Mouse (Mus musculus): Measurements from ENCODE around the gene Mark3.
A peak's percentile ranks its signal among the peaks of the same experiment; 100 is the strongest.

Mark3 gene

DNA sequence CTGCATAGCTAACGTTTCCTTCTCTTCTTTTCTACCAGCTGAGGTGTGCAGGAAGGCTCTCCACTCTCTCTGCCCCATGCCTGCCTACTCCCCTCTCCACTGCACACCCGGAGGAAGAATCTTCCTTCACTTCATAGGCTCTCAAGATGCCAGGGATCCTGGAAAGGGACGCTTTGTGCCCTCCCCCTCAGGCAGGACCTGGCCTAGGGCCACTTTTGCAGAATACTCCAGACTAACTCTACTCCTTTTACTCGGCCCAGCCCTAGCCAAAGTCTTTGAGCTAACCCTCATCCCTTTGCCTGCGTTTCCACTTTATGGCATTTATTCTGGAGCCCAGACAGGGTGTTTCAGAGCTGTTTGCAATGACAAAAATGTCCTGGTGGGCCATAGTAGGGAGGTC, 103.1 kb downstream of the Mark3 start:
- peak; percentile 65 to 67 for DNase-seq

DNA sequence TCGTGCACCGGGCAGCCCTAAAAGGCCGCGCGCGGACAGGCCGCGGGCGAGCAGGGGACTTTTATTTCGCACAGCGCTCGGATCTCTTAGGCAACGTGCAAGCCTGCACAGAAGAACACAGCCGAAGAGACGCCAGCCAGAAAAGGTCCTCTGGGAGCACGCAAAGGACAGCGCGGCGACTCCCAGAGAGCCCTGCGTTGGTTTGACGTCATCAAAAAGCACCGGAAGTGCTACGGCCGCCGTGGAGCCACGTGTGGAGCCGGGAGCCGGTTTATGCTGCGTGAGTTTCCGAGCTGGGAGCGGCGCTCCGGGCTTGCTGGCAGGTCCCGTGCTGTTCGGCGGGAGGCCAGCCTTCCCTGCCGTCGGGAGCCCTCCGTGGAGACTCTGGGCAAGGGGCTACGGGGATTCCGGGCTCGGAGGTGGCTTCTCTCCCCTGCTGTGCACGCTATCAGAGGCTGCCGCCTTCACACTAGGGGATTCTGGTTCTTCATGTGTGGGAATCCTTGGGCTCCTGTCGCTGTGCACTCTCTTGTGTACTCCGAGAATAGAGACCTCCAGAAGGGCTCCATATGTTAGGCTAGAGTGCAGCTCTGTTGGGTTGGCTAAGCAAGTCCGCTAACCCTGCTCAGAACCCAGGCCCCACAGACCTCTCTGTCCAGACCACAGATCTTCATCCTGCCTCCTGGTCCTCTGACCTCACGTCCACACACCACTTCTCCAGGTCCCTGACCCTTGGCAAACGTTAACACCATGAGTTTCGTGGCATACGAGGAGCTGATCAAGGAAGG, 103.8 kb downstream of the Mark3 start, which contains the start of gene Trmt61a:
Gene Trmt61a, plus strand, starts transcription at position 224 of the 788 bp plus-strand sequence.
- DNase-seq, result peak; percentile 97 to 98

DNA sequence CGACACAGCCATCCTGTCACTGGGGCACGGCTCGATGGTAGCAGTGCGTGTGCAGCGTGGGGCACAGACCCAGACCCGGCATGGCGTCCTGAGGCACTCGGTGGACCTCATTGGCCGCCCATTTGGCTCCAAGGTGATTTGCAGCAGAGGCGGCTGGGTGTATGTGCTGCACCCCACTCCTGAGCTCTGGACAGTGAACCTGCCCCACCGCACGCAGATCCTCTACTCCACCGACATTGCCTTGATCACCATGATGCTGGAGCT, 104.3 kb downstream of the Mark3 start:
- DNase-seq, result no peak

DNA sequence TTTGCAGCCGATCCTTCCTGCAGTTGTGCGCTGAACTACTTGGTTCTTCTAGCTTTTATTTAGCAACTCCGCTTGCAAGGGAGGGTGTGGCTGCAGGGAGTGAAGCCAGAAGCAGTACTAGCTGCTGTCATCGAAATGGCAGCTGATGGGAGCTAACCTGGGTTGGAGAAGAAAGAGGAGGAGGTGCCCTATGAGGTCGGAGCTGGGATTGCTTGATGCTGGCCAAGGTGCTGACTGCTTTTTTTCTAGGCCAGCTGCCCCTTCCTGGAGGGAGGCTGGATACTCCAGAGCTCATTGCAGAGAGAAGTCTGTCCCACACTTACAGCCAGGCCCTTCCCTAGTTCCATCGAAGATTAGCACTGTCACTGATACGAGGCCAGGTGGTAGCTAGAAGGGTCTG, 104.7 kb downstream of the Mark3 start:
- DNase-seq, result no peak

DNA sequence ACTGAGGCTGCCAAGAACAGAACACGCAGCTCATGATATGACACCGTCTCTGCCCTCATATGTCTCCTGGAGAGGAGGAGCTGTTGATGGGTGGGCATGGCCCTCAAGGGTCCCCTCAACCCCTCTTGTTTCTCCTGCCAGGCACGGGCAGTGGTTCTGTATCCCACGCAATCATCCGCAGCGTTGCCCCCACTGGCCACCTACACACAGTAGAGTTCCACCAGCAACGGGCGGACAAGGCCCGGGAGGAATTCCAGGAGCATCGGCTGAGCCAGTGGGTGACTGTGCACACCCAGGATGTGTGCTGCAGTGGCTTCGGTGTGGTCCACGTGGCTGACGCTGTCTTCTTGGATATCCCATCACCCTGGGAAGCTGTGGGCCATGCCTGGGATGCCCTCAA, 106.3 kb downstream of the Mark3 start:
- DNase-seq, result no peak

DNA sequence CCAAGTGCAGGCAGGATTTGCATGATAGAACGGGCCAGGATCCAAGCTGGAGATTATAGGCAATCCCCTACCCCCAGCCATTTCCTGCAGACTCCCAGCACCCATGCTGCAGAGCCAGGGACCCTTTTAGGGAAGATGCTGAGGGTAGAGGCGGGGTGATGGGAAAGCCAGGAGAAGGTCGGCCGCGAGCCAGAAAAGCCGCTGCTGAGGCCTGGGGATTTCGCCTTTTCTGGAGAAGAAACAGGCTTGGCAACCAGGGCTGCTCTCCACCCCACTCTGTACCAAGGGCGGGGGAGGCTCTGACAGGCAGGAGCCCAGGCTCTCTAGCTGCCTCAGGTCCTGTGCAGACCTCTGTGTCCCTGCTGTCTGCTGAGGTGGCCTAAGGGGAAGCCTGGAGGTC, 107.0 kb downstream of the Mark3 start:
- DNase-seq, result peak; percentile 73 to 77

DNA sequence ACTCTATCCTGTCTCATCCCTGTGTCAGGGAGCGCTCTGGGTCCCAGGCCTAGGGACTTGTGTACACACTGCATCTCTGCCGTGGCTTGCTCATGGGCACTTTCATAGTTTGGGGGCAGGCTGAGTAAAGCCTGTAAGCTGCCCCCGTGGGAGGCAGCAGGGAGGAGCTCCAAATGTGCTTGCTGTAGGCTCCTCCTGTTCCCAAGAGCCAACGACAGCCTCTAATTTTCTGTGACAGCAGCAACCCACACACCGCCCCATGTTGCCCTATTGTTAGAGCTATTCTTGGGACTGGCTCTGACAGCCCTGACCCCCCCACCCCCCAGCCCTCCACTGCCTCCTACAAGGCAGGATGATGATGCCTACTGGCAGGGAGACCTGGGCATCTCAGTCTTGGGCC, 107.7 kb downstream of the Mark3 start:
- DNase-seq, result no peak

DNA sequence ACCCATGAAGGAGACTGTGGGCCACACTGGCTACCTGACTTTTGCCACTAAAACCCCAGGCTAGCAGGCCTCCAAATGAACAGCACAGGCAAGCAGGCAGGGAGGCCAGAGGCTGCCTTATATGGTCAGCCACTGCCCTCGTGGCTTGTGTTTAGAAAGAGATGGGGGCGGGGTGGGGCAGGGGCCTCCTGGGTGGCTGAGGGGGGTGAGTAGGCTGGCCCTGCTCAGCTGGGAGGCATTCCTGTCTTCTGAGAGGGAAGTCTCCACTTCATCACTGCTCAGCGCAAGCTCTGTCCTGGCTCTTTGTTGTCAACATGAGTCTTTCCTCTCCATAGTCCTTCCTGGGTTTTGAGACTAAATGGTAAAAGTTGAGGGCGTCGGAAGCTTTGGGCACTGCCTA, 108.5 kb downstream of the Mark3 start:
- DNase-seq, result no peak

DNA sequence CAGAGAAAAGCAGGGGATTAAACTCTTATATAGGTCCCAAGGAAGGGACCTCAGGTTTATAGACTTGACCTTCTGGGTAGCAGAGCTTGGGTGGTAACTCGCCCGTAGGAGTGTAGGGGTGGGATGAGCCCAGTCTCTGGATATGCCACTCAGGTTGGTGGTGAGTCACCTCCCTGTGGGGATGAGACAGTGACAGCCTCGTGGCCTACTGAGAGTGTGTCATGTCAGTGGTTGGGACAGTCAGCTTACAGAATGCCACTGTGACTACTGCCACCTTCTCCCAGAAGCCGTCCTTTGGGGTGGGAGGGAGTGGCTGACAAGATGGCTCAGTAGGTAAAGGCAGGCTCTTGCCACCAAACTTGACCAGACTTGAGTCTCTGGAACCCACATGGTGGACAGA, 112.1 kb downstream of the Mark3 start:
- peak in 1 of 2 experiments; percentile 33 for DNase-seq

DNA sequence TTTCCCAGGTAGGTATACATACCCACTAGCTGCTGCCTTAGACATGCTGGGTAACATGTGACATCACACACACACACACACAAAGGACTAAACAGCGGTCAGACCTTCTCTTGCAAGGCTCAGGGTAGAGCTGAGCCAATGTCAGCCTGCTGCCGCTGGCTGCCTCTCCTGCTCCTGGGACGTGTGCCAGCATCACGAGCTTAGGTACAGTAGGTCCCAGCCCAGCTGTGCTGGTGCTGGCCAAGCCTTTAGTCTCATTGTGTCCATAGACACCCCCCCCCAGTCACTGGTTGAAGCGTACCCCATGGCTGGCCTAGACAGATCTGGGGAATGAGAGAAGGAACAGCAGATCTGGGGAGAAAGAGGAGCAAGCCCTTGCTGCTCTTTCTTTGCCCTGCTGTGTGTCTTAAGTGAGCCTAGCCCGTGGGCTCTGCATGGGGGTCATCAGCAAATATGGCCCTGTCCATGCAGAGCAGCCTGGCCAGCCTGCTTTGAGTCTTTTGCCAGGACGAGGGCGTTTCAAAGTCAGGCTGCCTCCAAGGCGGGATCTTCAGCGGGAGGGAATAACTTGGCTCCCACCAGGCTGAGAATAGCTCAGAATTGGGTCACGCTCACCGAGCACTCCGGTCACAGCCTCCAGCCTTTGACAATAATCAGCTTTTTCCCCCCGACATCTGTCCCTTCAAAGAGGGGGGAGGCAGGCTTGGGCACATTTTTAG, 113.2 kb downstream of the Mark3 start:
- peak; percentile 90 to 91 for DNase-seq

DNA sequence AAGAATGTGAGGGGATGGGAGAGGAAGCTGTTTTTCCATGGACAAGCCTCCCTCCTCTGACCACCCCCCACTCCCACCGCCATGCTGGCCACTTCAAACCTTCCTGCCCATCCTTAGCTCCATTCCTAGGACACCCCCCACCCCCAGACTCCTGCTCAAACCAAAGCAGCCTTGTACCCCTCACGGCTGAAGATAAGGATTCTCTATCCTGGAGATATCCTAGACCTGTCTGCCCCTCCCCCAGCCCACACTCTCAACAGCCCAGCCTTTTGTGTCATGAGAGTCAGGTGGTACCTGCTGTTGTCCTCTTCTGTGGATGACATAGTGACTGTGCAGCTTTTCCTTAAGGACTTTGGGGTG, 113.7 kb downstream of the Mark3 start:
- peak; percentile 74 to 79 for DNase-seq

DNA sequence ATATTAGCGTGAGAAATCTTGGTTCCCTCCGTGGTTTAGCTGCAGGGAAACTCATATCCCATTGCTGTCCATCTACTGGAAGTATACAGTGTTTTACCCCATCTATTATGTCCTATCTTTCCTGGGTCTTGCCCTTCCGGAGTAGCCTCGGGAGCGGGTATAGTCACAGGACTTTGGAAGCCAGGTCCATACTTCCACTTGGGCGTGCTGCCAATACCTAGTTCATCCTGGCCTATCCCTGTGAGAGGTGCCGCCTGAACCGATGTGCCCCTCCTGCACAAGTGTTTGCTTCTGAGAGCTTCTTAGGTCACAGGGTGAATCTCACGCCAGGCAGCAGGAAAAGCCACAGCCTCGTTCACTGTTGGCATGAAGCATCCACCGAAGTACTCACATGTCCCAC, 115.1 kb downstream of the Mark3 start:
- peak; percentile 45 to 53 for DNase-seq

DNA sequence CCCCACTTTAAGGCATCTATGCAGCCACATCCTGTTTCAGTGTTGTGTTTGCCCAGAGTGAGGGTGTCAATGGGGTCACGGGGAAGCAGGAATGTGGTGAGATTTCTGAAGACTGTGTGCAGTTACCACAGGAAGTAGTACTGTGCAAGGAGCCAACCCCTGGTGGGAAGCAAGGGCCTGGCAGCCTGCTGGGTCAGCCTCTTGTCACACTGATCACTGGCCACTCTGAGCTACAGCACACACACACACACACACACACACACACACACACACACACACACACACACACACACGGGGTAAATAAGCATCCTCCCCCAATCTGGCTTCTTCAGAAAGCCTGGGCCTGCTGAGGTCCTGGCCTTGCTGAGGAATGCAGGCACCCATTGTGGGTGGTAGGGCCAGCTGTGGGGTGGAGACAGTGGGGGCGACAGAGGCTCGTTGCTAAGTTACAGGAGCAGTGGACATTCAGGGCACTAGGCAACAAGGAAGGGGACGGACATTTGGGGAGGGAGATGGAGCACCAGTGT, 117.1 kb downstream of the Mark3 start:
- peak; percentile 50 to 60 for DNase-seq

DNA sequence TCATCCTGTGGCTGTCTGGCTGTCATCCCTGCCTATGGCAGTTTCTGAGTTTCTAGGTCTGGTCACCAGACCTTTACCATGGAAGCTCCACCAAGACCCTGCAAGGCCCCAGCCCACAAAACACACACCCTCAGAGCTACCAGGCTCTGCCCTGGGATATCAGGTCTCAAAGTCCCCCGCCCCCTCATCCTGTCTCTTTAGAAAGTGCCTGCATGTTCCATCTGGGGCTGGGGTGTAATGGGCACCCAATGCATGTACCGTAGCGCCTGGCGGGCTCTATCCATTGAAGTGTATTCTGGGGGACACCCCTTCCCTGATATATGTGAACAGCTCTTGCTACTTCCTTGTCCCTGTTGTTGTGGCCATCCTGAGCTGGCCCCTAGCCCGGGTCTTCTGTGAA, 118.6 kb downstream of the Mark3 start:
- peak; percentile 27 to 36 for DNase-seq

DNA sequence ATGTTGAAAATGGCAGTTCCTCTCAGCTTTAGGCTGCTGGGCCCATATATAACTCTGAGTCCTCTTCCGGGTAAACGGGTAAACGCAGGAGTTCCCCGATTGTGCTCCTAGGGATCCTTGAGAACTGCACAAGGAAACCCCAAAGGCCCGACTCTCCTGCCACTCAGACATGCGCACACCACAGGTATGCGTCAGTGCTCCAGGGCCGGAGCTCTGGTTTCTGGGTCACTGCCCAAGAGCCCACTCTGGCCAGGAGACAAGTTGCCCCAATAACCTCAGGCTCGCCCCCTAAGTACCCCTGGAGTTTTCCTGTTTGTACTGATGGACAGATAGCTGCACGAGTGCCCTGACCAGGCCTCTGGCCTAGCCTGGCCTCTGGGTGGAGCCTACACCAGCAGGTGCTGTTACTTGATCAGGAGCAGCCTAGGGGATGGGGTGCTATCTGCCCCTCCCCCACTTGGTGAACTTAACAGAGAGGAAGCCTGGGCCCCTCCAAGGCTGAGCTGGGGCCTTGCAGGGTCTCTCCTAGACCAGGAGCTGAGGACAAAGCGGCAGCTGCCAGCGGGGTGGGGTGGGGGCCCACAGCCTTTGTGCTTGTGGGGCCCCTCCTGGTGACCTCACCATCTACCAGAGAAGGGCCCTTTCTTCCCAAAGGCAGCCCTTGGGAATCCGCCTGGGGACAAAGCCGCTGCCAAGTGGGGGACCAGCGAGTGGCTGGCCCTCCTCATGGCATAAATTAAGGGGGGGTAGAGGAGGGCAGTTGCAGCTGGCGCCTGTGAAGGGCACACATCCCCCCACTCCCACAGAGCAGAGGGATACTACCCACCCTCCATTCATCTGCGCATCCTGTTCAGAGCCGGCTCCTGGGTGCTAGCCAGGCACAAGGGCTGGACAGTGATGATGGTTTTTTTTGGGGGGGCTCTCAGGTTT, 119.3 kb downstream of the Mark3 start:
- peak; percentile 75 to 86 for DNase-seq

DNA sequence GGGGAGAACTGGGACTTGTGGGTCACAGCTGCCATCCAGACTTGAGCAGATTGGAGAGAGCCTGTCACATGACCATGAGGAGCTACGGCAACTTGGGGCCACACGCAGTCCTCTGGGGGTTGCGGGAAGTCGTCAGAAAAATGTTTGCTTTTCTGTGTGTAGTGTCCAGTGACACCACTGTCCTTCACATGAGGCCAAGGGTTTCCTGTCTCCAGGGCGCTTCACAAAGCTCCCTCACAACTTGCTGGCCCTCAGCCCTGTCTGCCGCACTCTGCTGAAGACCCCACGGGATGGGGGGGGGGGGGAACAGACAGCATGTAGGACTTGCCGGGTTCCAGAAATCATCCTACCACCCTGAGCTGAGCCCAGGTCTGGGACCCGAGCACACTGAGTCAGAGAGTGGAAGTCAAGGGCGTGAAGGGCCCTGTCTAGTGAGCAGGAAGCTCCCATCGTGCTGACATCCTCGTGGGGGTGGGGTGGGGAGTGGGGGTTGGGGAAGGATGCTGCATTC, 120.0 kb downstream of the Mark3 start:
- DNase-seq, result no peak

DNA sequence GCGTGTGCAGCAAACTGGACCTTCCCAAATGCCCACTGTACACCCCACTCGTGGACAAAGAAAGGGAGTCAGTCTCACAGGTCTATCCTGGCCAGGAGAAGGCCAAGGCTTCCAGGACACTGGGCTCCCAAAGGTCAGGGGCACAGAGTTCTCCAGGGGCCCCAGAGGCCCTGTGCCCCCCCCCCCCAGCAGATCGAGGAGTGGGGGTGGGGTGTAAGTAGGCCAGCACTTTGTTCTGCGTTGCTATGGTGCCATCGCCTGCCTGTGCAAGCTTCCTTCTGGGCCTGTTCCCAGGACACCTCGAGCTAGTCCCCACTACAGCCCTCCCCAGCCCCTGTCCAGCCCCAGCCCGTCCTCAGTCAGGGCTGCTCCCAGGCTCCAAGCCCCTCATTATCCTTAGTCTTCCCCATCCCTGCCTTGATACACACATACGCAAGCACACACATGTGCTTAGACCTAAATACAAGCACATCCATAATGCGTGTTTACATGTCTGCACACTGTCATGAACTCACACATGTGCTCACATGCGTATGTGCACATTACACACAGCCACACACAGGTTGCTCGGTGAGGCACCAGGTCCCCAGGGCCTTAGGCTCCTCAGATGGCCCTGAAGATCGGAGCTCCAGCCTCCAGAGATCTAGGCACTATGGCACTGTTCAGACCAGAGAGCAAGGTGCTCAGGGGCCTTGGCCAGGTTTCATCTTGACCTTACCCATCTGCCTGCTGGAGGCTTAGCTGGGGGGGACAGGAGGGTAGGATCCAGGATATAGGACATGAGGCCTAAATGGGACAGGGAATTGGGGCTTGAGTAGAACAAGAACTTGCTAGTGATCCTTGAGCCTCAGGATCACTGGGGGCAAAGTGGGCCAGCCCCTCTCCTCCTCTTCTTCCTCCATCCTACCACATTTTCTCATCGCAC, 120.8 kb downstream of the Mark3 start:
- peak; percentile 66 to 69 for DNase-seq

DNA sequence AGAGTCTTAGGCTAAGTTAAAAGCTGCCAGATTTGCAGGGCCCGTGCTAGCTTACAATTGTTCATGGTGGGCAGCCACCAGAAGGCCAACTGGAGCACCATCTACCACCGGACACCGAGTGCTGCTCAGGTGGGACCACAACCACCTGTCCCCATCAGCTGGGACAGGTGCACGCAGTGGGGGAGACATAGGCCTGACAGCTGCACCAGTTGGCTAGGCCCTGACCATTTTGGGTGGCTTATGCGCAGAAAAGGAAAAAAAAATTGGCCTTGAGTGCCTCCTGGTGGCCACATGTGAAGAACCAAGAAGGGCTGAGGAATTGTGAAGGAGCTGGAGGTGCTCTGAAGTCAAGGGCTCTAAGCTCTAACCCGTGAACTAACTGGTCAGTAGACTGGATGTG, 121.9 kb downstream of the Mark3 start:
- peak; percentile 92 to 93 for DNase-seq

DNA sequence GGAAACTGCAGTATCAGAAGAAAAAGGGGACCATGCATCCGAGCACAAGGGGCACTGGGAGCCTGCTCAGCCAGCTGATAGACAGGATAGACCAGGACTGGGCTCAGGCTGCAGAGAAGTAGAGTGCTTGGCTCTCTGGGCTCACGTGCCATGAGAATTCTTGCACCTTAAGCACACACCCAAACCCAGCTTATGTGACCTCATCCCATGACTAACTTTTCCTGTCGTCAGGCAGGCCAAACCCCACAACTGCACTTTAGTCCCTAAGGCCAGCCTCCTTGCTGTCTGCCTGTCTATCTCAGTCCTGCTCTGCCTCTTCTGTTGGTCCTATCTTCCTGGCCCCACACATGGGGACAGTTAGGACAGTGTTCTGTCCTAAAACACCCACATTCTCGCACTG, 123.4 kb downstream of the Mark3 start:
- no peak for DNase-seq

DNA sequence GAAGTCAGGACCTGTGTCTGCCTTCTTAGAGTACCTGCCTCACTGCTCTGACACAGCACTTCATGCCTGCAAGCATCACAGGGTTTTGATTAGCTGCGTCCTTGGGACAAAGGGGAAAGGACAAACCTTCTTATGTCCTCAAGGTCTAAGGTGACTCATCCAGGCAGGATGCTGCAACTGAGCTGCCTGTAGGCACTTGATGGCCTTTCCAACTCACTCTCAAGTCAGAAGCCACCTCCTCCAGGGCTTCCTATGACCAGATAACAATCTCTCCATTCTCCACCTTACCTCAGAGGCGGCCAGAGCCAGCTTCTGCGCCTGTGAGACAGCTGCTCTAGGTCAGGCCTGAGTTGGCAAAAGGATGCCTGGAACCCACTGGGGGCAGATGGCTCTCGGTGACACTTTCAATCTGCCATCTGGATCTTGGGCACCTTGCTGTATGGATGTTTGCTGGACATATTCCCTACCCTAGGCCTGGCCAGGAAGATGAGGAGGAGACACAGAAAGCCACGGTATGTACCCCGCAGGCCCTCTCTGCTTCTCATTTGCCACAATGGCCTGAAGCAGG, 124.1 kb downstream of the Mark3 start:
- DNase-seq, result peak; percentile 90 to 91

DNA sequence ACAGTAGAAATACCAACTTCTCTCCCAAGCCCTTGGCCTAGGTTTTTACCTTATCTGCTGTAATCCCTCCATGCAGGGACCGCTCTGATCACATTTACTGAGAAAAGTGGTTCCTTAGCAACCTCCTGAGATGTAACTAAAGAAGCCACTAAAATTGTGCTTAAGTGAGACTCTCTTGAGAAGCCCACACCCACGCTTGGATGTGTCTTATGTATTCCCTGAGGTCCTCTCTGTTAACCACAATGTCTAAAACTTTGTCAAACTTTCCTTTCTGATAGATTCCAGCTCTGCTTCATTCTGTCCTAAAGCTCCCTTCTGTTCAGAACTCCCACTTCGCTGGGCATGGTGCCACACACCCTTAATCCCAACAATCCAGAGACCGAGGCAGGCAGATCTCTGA, 125.2 kb downstream of the Mark3 start:
- DNase-seq, result no peak
